Mouse (Mus musculus) stomach, postnatal 0 days (tissue): ENCODE results near the gene Atl1.

Source experiments
- CTCF ChIP-seq: IDR thresholded peaks from 2 replicates; pipeline ENCODE4 v1.5.1; 2016; ENCODE audit warnings: antibody characterized with exemption, low read depth, mild to moderate bottlenecking, moderate library complexity
- EP300 ChIP-seq: optimal IDR thresholded peaks from 2 replicates; pipeline ENCODE3; 2016; ENCODE audit warnings: antibody characterized with exemption

- no peak for TF ChIP-seq CTCF
- no peak for TF ChIP-seq EP300
These were observed 13.2 kb upstream of the Atl1 start for GRCm38 (mm10) chr12:69879172-69879665.
